Mouse (Mus musculus) left cerebral cortex, adult 11 months (tissue): ENCODE results near the gene Aldh1a3.

ENCODE experiments used
- DNase-seq: peaks from one replicate; pipeline ENCODE4 v3.0.0; 2022; ENCODE audit warnings: low spot score

Gene Aldh1a3

GRCm38 (mm10) chr7:66369934-66370445 lies 57.3 kb downstream of the Aldh1a3 start:
- DNase-seq: no peak

GRCm38 (mm10) chr7:66369071-66369933 lies 58.0 kb downstream of the Aldh1a3 start:
- DNase-seq: no peak

- DNase-seq: no peak
These were observed 61.4 kb downstream of the Aldh1a3 start, which contains the start of gene Gm10974 for GRCm38 (mm10) chr7:66365904-66366303. Gm10974 (plus strand) TSS chr7:66365905.

- DNase-seq: no peak
These were observed 61.9 kb downstream of the Aldh1a3 start for GRCm38 (mm10) chr7:66365411-66365810.

- DNase-seq: no peak
These were observed 62.8 kb downstream of the Aldh1a3 start for GRCm38 (mm10) chr7:66364491-66364890.

GRCm38 (mm10) chr7:66359044-66359443 lies 68.3 kb downstream of the Aldh1a3 start:
- no peak for DNase-seq

GRCm38 (mm10) chr7:66358461-66358860 lies 68.9 kb downstream of the Aldh1a3 start:
- DNase-seq: no peak

GRCm38 (mm10) chr7:66355791-66356522 lies 71.4 kb downstream of the Aldh1a3 start:
- DNase-seq: no peak

DNA sequence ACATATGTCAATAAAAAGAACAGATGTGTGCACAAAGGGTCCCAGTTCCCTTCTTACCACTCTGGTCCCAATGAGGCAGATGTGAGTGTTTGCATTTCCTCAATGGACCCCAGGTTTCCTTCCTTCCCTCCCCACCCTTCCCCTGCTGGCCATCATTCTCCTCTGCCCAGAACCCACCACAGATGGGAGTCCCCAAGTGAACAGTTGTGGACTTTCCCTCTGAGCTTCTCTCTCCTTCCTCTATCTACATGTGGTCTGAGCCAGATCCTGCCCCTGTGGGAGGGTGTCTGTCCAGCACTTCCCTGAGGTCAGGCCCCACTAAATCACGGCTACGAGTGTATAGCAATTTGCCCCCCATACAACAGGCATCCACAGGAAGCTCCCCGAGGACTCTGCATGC lies 72.4 kb downstream of the Aldh1a3 start:
- DNase-seq: no peak

GRCm38 (mm10) chr7:66351074-66351473 lies 76.2 kb downstream of the Aldh1a3 start:
- no peak for DNase-seq

DNA sequence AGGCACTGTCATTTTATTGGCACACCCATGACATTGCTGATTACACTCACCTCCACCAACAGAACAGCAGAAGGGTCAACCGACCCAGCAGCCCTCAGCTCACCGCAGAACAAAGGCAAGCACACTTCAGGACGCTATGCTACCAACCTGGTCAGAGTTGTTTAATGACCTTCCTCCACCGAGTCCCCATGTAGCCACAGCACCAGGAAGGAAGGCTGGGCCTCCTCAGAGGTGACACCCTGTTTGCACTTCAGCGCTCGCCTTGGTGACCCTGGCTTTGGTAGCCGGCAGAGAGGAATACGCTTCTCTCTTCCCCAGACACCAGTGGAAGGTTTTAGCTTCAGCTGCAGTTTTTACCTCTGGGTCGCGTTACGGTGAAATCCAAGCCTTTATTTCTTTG lies 77.6 kb downstream of the Aldh1a3 start:
- DNase-seq: no peak

DNA sequence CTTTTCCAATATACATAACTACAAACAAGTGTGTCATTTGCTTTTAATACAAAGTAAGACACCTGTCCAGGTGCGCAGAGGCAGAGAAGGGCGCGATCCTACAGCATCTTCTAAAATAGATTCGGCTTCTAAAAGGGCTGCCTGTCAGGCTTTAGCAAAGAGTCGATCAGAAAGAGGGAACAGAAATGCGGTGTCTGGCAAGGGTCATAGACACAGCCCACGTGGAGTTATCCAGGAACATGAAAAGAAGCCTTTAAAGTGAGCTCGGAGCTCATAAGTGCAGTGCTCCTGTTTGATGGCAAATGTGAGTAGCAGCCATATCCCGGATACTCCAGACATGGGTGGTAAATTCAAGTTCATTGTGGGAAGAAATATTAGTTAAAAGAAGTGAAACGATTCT lies 78.7 kb downstream of the Aldh1a3 start:
- no peak for DNase-seq

DNA sequence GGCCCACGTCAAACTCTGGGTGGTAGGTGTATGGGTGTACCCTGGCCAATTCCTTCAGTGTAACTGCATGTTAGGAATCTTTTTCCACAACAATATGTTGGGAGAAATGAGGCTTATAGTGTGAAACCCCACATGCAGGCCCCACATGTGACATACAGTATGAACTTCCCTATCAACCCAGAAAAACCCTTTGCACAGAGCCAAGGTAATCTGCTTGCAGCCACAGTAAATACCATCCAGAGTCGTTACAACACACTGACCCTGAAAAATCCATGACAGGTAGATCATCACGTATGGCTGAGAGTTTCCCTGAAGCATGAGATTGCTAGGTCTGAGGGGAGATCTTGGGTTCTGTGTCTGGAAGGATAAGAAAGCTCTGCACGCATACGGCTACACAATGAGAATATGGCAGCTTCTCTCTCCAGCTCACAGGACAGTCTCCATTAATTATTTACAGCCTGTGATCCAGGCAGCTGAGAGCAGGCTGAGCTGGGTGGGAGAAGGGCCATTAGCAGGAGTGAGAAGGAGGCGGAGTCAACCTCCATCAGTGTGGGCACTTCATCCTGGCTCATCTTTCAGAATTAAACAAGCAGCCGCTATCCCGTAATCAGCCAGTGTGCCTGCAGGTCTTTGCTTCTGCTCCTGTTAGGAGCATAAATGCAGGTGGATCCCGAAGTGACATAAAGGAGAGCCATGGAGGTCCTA lies 80.2 kb downstream of the Aldh1a3 start:
- no peak for DNase-seq

GRCm38 (mm10) chr7:66343307-66343706 lies 84.0 kb downstream of the Aldh1a3 start:
- no peak for DNase-seq

DNA sequence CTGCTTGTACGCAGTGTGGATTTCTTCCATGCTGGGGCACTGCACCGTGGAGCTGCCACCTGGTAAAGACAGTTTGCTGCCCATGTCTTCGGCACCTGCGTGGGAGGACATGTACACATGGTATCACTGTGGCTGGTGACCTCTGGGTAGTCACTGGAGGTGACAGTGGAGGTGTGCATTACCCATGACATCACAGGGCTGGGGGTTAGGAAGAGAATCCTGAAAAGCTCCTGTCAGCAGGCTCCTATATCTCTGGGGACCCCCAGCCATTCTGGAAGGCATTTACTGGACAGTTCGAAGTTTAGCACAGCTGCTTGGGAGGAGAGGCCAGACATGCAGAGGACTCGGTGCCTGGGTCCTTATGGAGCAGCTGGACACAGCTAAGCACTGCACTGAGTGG lies 84.5 kb downstream of the Aldh1a3 start:
- DNase-seq: no peak

DNA sequence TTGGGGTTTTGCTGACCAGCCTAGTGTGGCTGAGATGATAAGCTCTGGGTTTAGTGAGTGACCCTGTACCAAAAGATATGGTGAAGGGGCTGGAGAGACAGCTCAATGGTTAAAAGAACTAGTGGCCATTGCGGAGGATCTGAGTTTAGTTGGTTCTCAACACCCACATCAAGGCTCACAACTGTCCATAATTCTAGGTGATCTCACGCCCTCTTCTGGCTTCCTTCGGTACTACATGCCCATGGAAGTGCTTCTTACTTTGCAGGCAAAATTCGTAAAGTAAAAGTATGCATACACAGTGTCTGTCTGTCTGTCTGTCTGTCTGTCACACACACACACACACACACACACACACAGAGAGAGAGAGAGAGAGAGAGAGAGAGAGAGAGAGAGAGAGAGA lies 85.0 kb downstream of the Aldh1a3 start:
- DNase-seq: peak; percentile 8
